ENCODE assay signal across 28 mouse cellular contexts in genomic region chr15:22789696-22790095, GRCm38 (mm10).
DNase-seq lines count a peak whose midpoint lies in the region; ATAC-seq and TF ChIP-seq lines count a peak whose summit lies in the region.
"Had no signal": no experiment of that assay in that cellular context is flagged by ENCODE, and none has a peak within 500 bp of the region (broad histone marks: within the 10 kb centered on the region; RNA-seq: fewer than 3 reads in every experiment).

No protein-coding gene starts in this region.

- TF ChIP-seq POLR2A in lung, adult 2 months (IDR thresholded peaks at IDR 0.05; ENCODE audit: borderline replicate concordance, extremely low read depth, low read depth, low read length): no peak
- TF ChIP-seq POLR2A in cerebellum, adult 2 months (IDR thresholded peaks at IDR 0.05; ENCODE audit: borderline replicate concordance, insufficient read depth, low read length): no peak

- H3K27ac ChIP-seq in hindbrain, postnatal 0 days: no peak overlapping the region
- no peak overlapping the region for H3K27ac ChIP-seq in hindbrain, embryonic 14.5 days
- H3K27ac ChIP-seq in lung, embryonic 16.5 days (ENCODE audit: low read length): no peak overlapping the region
- H3K27ac ChIP-seq in neural tube, embryonic 15.5 days (replicated peaks): no peak overlapping the region
- no peak overlapping the region for H3K27ac ChIP-seq in cerebellum, adult 2 months (ENCODE audit: insufficient read depth, low read length)
- H3K27ac ChIP-seq: embryonic facial prominence, embryonic 10.5 days; embryonic facial prominence, embryonic 13.5 days; forebrain, embryonic 10.5 days; forebrain, embryonic 13.5 days; hindbrain, embryonic 12.5 days had no signal

- peak; percentile 2 for DNase-seq in hindbrain, postnatal 0 days (ENCODE audit: low spot score)
- DNase-seq in hindbrain, embryonic 14.5 days (ENCODE audit: low spot score): no peak
- DNase-seq in lung, adult 2 months: no peak
- peak; percentile 52 for DNase-seq in NIH3T3 (ENCODE audit: low read depth)
- no peak for DNase-seq in cerebellum, adult 2 months
- DNase-seq in gastrocnemius, postnatal 4 days (ENCODE audit: low spot score in 2 of 2): no peak
- DNase-seq: adrenal gland, postnatal 10 days; adrenal gland, postnatal 36 days; cerebellum, adult 11 months; cerebellum, adult 8-10 months; cerebellum, postnatal 10 days; cerebellum, postnatal 36 days; embryo, embryonic 11 days; gastrocnemius, postnatal 10 days; gastrocnemius, postnatal 36 days; heart, adult 11 months had no signal

- no peak overlapping the region for H3K9ac ChIP-seq in hindbrain, postnatal 0 days (replicated peaks; ENCODE audit: low read length)
- H3K9ac ChIP-seq in hindbrain, embryonic 14.5 days: no peak overlapping the region
- no peak overlapping the region for H3K9ac ChIP-seq in lung, embryonic 16.5 days (ENCODE audit: low read length)
- H3K9ac ChIP-seq in neural tube, embryonic 15.5 days (replicated peaks): no peak overlapping the region
- H3K9ac ChIP-seq: embryonic facial prominence, embryonic 13.5 days; forebrain, embryonic 13.5 days; hindbrain, embryonic 12.5 days had no signal

- no peak overlapping the region for H3K4me2 ChIP-seq in hindbrain, postnatal 0 days (ENCODE audit: low read depth, low read length)
- no peak overlapping the region for H3K4me2 ChIP-seq in hindbrain, embryonic 14.5 days (replicated peaks)
- H3K4me2 ChIP-seq in lung, embryonic 16.5 days (ENCODE audit: low read depth, low read length): no peak overlapping the region
- peak overlapping the region; percentile 23 for H3K4me2 ChIP-seq in neural tube, embryonic 15.5 days
- H3K4me2 ChIP-seq: embryonic facial prominence, embryonic 13.5 days; forebrain, embryonic 13.5 days; heart, embryonic 11.5 days; hindbrain, embryonic 12.5 days had no signal

- H3K4me1 ChIP-seq in hindbrain, postnatal 0 days (ENCODE audit: insufficient read depth, low read length): no peaks in the 10 kb centered on the region
- H3K4me1 ChIP-seq in hindbrain, embryonic 14.5 days (replicated peaks; ENCODE audit: control insufficient read depth, insufficient read depth, low read length): no peaks in the 10 kb centered on the region
- no peaks in the 10 kb centered on the region for H3K4me1 ChIP-seq in lung, embryonic 16.5 days (replicated peaks; ENCODE audit: control insufficient read depth, insufficient read depth, low read length)
- H3K4me1 ChIP-seq in lung, adult 2 months (ENCODE audit: control insufficient read depth, insufficient read depth, low read length): no peaks in the 10 kb centered on the region
- H3K4me1 ChIP-seq in neural tube, embryonic 15.5 days: no peaks in the 10 kb centered on the region
- H3K4me1 ChIP-seq in cerebellum, adult 2 months (ENCODE audit: control insufficient read depth, insufficient read depth, low read length): no peaks in the 10 kb centered on the region
- H3K4me1 ChIP-seq: embryonic facial prominence, embryonic 10.5 days; embryonic facial prominence, embryonic 13.5 days; forebrain, embryonic 10.5 days; forebrain, embryonic 13.5 days; hindbrain, embryonic 12.5 days had no signal

- H3K9me3 ChIP-seq in hindbrain, postnatal 0 days (ENCODE audit: low read length): no peaks in the 10 kb centered on the region
- no peaks in the 10 kb centered on the region for H3K9me3 ChIP-seq in hindbrain, embryonic 14.5 days (ENCODE audit: control insufficient read depth, low read length)
- H3K9me3 ChIP-seq in lung, embryonic 16.5 days (ENCODE audit: control insufficient read depth, low read length): no peaks in the 10 kb centered on the region
- H3K9me3 ChIP-seq in neural tube, embryonic 15.5 days (replicated peaks): no peaks in the 10 kb centered on the region
- H3K9me3 ChIP-seq: embryonic facial prominence, embryonic 10.5 days; embryonic facial prominence, embryonic 13.5 days; forebrain, embryonic 10.5 days; forebrain, embryonic 13.5 days; hindbrain, embryonic 12.5 days had no signal

- no peaks in the 10 kb centered on the region for H3K27me3 ChIP-seq in hindbrain, postnatal 0 days (ENCODE audit: insufficient read depth, low read length)
- H3K27me3 ChIP-seq in hindbrain, embryonic 14.5 days (ENCODE audit: control insufficient read depth, insufficient read depth, low read length): no peaks in the 10 kb centered on the region
- no peaks in the 10 kb centered on the region for H3K27me3 ChIP-seq in lung, embryonic 16.5 days (ENCODE audit: control insufficient read depth, insufficient read depth, low read depth, low read length)
- H3K27me3 ChIP-seq in neural tube, embryonic 15.5 days (replicated peaks): no peaks in the 10 kb centered on the region
- no peaks in the 10 kb centered on the region for H3K27me3 ChIP-seq in cerebellum, adult 2 months (ENCODE audit: control insufficient read depth, insufficient read depth, low read length)
- H3K27me3 ChIP-seq: embryonic facial prominence, embryonic 13.5 days; forebrain, embryonic 13.5 days; hindbrain, embryonic 12.5 days; Patski had no signal

- 82% methylated on average over 6 of the region's 6 CpGs for WGBS in hindbrain, postnatal 0 days
- WGBS in hindbrain, embryonic 14.5 days: 73% methylated on average over 6 of the region's 6 CpGs
- WGBS in lung, embryonic 16.5 days: 48% methylated on average over 6 of the region's 6 CpGs
- 68% methylated on average over 6 of the region's 6 CpGs for WGBS in lung, adult 2 months
- WGBS in neural tube, embryonic 15.5 days: 57% methylated on average over 6 of the region's 6 CpGs
- WGBS in cerebellum, adult 2 months: 93% methylated on average over 6 of the region's 6 CpGs

- no peaks in the 10 kb centered on the region for H3K36me3 ChIP-seq in hindbrain, postnatal 0 days (ENCODE audit: insufficient read depth, low read length)
- no peaks in the 10 kb centered on the region for H3K36me3 ChIP-seq in hindbrain, embryonic 14.5 days (replicated peaks; ENCODE audit: control insufficient read depth, insufficient read depth)
- no peaks in the 10 kb centered on the region for H3K36me3 ChIP-seq in lung, embryonic 16.5 days (ENCODE audit: control insufficient read depth, insufficient read depth, low read length)
- H3K36me3 ChIP-seq in neural tube, embryonic 15.5 days: no peaks in the 10 kb centered on the region
- H3K36me3 ChIP-seq: embryonic facial prominence, embryonic 10.5 days; embryonic facial prominence, embryonic 13.5 days; forebrain, embryonic 10.5 days; hindbrain, embryonic 12.5 days had no signal

- no peak for TF ChIP-seq CTCF in hindbrain, postnatal 0 days (IDR thresholded peaks at IDR 0.05; ENCODE audit: low read depth)
- no peak for TF ChIP-seq CTCF in lung, adult 2 months (IDR thresholded peaks at IDR 0.05; ENCODE audit: insufficient read depth, low read length)
- TF ChIP-seq CTCF in cerebellum, adult 2 months (IDR thresholded peaks at IDR 0.05; ENCODE audit: borderline replicate concordance, insufficient read depth, low read depth, low read length): no peak

- no peak overlapping the region for H3K4me3 ChIP-seq in hindbrain, postnatal 0 days (ENCODE audit: low read length)
- no peak overlapping the region for H3K4me3 ChIP-seq in hindbrain, embryonic 14.5 days (replicated peaks; ENCODE audit: low read length)
- H3K4me3 ChIP-seq in lung, embryonic 16.5 days (ENCODE audit: low read length): no peak overlapping the region
- no peak overlapping the region for H3K4me3 ChIP-seq in lung, adult 2 months (replicated peaks; ENCODE audit: extremely low read depth, low read depth, low read length)
- no peak overlapping the region for H3K4me3 ChIP-seq in neural tube, embryonic 15.5 days (replicated peaks)
- no peak overlapping the region for H3K4me3 ChIP-seq in cerebellum, adult 2 months (replicated peaks; ENCODE audit: insufficient read depth, low read depth, low read length)
- H3K4me3 ChIP-seq: embryonic facial prominence, embryonic 10.5 days; embryonic facial prominence, embryonic 13.5 days; erythroblast, embryonic 14.5 days; forebrain, embryonic 10.5 days; forebrain, embryonic 13.5 days; hindbrain, embryonic 12.5 days had no signal

- no peak for ATAC-seq in hindbrain, postnatal 0 days
- ATAC-seq in hindbrain, embryonic 14.5 days (ENCODE audit: low FRiP score): no peak
- ATAC-seq in lung, embryonic 16.5 days (ENCODE audit: low read depth): peak; percentile 71
- ATAC-seq in neural tube, embryonic 15.5 days (ENCODE audit: low FRiP score): no peak
- ATAC-seq: forebrain, embryonic 13.5 days; forebrain, embryonic 16.5 days; hindbrain, embryonic 16.5 days; Patski had no signal

Comparison
In these comparisons a context has a peak if more than half of its experiments do, and no peak if none do; other contexts are left out.
1. DNase-seq: peak in hindbrain, postnatal 0 days (single experiment) and NIH3T3 (single experiment); none in hindbrain, embryonic 14.5 days (single experiment), lung, adult 2 months (single experiment), cerebellum, adult 2 months (0 of 2) and gastrocnemius, postnatal 4 days (0 of 2).